Mouse (Mus musculus) MEL (cell line): ENCODE results near the gene Elmsan1.

ENCODE experiments used
- EP300 ChIP-seq, 2 experiments: IDR thresholded peaks; 2 replicates each; pipeline ENCODE4 v1.6.1; 2011; ENCODE audit warnings: improper control_type of control experiment in 2 of 2, low read length in 2 of 2, low read depth in 1 of 2, mild to moderate bottlenecking in 1 of 2
- KAT2A ChIP-seq: conservative IDR thresholded peaks from 2 replicates; pipeline ENCODE4 v1.6.1; 2012; ENCODE audit warnings: low read depth, low read length, improper control_type of control experiment, inconsistent platforms
- POLR2A ChIP-seq, 2 experiments: IDR thresholded peaks; 2 replicates each; pipeline ENCODE4 v1.6.1; 2011 to 2012; ENCODE audit warnings: low read length in 2 of 2, mild to moderate bottlenecking in 2 of 2, control low read depth in 1 of 2, improper control_type of control experiment in 1 of 2, low read depth in 1 of 2, moderate library complexity in 1 of 2; ENCODE audit not compliant: control insufficient read depth in 1 of 2, insufficient read depth in 1 of 2, poor library complexity in 1 of 2

DNA sequence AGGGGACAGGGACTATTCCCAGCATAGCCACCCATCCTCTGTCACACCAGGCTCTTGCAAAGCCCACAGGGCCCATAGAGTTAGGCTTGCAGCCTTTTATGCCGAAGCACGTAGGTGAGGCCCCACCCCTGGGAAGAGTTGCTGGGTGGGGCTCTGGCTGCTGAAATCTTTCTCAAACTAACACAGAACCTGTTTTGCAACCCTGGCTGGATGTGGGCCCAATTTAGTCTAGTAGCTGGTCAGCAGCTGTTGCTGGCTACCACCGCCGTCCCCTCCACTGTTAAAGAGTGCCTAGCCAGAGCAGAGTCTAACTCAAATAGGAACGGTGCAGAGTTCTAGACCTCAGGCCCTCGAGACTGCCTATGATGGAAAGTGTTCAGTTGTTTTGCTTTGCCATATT, 43.8 kb downstream of the Elmsan1 start:
- TF ChIP-seq POLR2A (IDR thresholded peaks at IDR 0.05; ENCODE audit: control insufficient read depth in 1 of 2, insufficient read depth in 1 of 2, low read depth in 1 of 2, low read length in 2 of 2, poor library complexity in 1 of 2), result no peak
- no peak for TF ChIP-seq EP300 (IDR thresholded peaks at IDR 0.05; ENCODE audit: low read depth in 1 of 2, low read length in 2 of 2)
- no peak for TF ChIP-seq KAT2A
